Mouse (Mus musculus) testis, adult 2 months (tissue): ENCODE measurements around the gene Lman1l.

Source experiments
- CTCF ChIP-seq: fragments of 200-500 bp; IDR thresholded peaks from 2 replicates; pipeline ENCODE4 v1.5.1; 2012; ENCODE audit warnings: low read depth, mild to moderate bottlenecking, inconsistent platforms, low read length, moderate library complexity; ENCODE audit not compliant: control insufficient read depth, insufficient read depth, insufficient replicate concordance
- POLR2A ChIP-seq: fragments of 200-500 bp; IDR thresholded peaks from 2 replicates; pipeline ENCODE4 v1.6.1; 2012; ENCODE audit warnings: low read depth, mild to moderate bottlenecking, inconsistent platforms, low read length, moderate library complexity; ENCODE audit not compliant: control insufficient read depth

- TF ChIP-seq CTCF (no peak), POLR2A (no peak)
Observed at GRCm38 (mm10) chr9:57652351-57652750, 31.8 kb upstream of the Lman1l start.
